Mouse (Mus musculus) thymus, adult 2 months (tissue): ENCODE measurements around the gene Fbxw7.

Experiments used
- CTCF ChIP-seq: fragments of 200-500 bp; IDR thresholded peaks from 2 replicates; pipeline ENCODE4 v1.5.1; 2012; ENCODE audit warnings: mild to moderate bottlenecking, control low read depth, low read length, moderate library complexity, borderline replicate concordance; ENCODE audit not compliant: control insufficient read depth, poor library complexity, insufficient read depth; ENCODE audit errors: extremely low read depth
- POLR2A ChIP-seq: fragments of 200-500 bp; IDR thresholded peaks from 2 replicates; pipeline ENCODE4 v1.6.1; 2012; ENCODE audit warnings: mild to moderate bottlenecking, low read length, control low read depth, moderate library complexity; ENCODE audit not compliant: control insufficient read depth, poor library complexity, insufficient read depth; ENCODE audit errors: extremely low read depth

DNA sequence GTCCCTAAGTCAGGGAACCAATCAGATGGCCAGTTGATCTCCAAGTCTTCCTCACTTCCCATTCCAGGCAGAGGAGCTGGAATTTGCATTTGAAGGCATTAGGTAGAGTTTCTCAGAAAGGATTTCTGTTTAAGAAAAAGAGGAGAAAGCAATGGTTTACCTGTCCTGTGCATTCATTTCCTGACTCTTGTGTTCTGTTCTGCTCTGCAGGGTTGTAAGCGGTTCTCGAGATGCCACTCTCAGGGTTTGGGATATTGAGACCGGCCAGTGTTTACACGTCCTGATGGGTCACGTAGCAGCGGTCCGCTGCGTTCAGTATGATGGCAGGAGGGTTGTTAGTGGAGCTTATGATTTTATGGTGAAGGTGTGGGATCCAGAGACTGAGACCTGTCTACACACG lies 159.1 kb downstream of the Fbxw7 start:
- no peak for TF ChIP-seq CTCF
- TF ChIP-seq POLR2A: no peak
